Mouse (Mus musculus) lung, postnatal 0 days (tissue): ENCODE results near the gene Ppl.

Source experiments
- CTCF ChIP-seq: IDR thresholded peaks from 2 replicates; pipeline ENCODE4 v1.5.1; 2016; ENCODE audit warnings: antibody characterized with exemption, mild to moderate bottlenecking
- EP300 ChIP-seq: IDR thresholded peaks from 2 replicates; pipeline ENCODE4 v1.6.1; 2016; ENCODE audit warnings: antibody characterized with exemption, mild to moderate bottlenecking, control low read depth

GRCm38 (mm10) chr16:5049774-5050234 lies 82.4 kb downstream of the Ppl start, which contains the start of the genes Glyr1 and Ubn1:
- no peak for TF ChIP-seq EP300
- TF ChIP-seq CTCF, result no peak; the same call in 1 of the 2 replicates
